Mouse (Mus musculus) Patski (cell line): ENCODE measurements at regions not wholly inside any gene's neighbourhood (a gene's known extent, or its start where the extent isn't known, plus 50 kb on each side); places are given as distances from the start of the nearest gene placed in this dataset.

Experiments
- ATAC-seq: fragments of 100-300 bp; one replicate; pipeline ENCODE4 v1.8.0; 2021
- CTCF ChIA-PET: fragments of 350-600 bp; sonication (Branson Sonifier 250); formaldehyde crosslinking; loops from one replicate; lab custom pipeline; 2022; ENCODE audit warnings: inconsistent platforms; lab: Charles Lee
- POLR2A ChIA-PET: fragments of 350-600 bp; sonication (Branson Sonifier 250); formaldehyde crosslinking; loops from one replicate; lab custom pipeline; 2022; ENCODE audit warnings: antibody characterized with exemption, inconsistent platforms; lab: Charles Lee
- DNase-seq: peaks from one replicate; pipeline ENCODE4 v3.0.0-alpha.2; 2011; ENCODE audit warnings: low read depth, low spot score
- H3K27me3 ChIP-seq: fragments of 371-371 bp; one replicate; pipeline ENCODE4 v1.5.1; 2021
- CTCF ChIP-seq: fragments of 100-300 bp; IDR thresholded peaks from one replicate; pipeline ENCODE4 v1.5.1; 2021
- in situ Hi-C: fragments of 300-500 bp; cut with MboI; formaldehyde crosslinking; loops from 3 replicates; pipeline ENCODE4 v1.11.1; 2018; ENCODE audit warnings: low pct_unique_long_range_greater_than_20kb, mixed read lengths

- no peaks in the 10 kb centered on the region for H3K27me3 ChIP-seq
- in situ Hi-C loops = no loop called here
- DNase-seq (no peak), ATAC-seq (no peak)
- no peak for TF ChIP-seq CTCF
- CTCF ChIA-PET = interaction anchor here (1.3 kb wide), 1 partner anchor 18 kb away, joined by 3 read pairs; no protein-coding TSS in a partner anchor
- POLR2A ChIA-PET = interaction anchor here (0.6 kb wide), 1 partner anchor 721 kb away, joined by 3 read pairs; no protein-coding TSS in a partner anchor
Measured at GRCm38 (mm10) chr6:58752496-58752895, 78.8 kb upstream of the Herc3 start.

- POLR2A ChIA-PET = no interaction called here
- no peaks in the 10 kb centered on the region for H3K27me3 ChIP-seq
Measured at GRCm38 (mm10) chr6:58756309-58757015, 74.8 kb upstream of the Herc3 start.

GRCm38 (mm10) chr6:58757339-58757738 is 73.9 kb upstream of the Herc3 start:
- DNase-seq (no peak), ATAC-seq (no peak)
- POLR2A ChIA-PET = interaction anchor here (0.7 kb wide), 1 partner anchor 153 kb away, joined by 3 read pairs; no protein-coding TSS in a partner anchor
- in situ Hi-C loops = no loop called here
- no peak for TF ChIP-seq CTCF
- H3K27me3 ChIP-seq = no peaks in the 10 kb centered on the region
- CTCF ChIA-PET = no interaction called here

More at GRCm38 (mm10) chr6:58756309-58757015, 74.8 kb upstream of the Herc3 start:
- CTCF ChIA-PET = interaction anchor here (0.6 kb wide), 1 partner anchor 15 kb away, joined by 3 read pairs; no protein-coding TSS in a partner anchor
- ATAC-seq = no peak
- TF ChIP-seq CTCF = no peak
- in situ Hi-C loops = no loop called here
- DNase-seq = no peak

- TF ChIP-seq CTCF = peak; percentile 94
- ATAC-seq = peak; percentile 54
- in situ Hi-C loops = loop anchor here (5.0 kb wide), 1 partner anchor 158 kb away; no protein-coding TSS in a partner anchor
- CTCF ChIA-PET = interaction anchor here (0.8 to 2.5 kb wide), 16 partner anchors 12 to 422 kb away, joined by 3 to 9 read pairs (median 4); no protein-coding TSS in a partner anchor
- DNase-seq = no peak
- POLR2A ChIA-PET = no interaction called here
- no peaks in the 10 kb centered on the region for H3K27me3 ChIP-seq
Measured at GRCm38 (mm10) chr6:58770654-58771218, 60.5 kb upstream of the Herc3 start.

- peak; percentile 78 for TF ChIP-seq CTCF
- CTCF ChIA-PET = interaction anchor here (1.5 kb wide), 1 partner anchor 139 kb away, joined by 5 read pairs; no protein-coding TSS in a partner anchor
- no peaks in the 10 kb centered on the region for H3K27me3 ChIP-seq
- in situ Hi-C loops = loop anchor here (5.0 kb wide), 1 partner anchor 160 kb away; no protein-coding TSS in a partner anchor
- DNase-seq (no peak), ATAC-seq (no peak)
- POLR2A ChIA-PET = no interaction called here
Measured at GRCm38 (mm10) chr6:58772014-58772413, 59.3 kb upstream of the Herc3 start.
